Mouse (Mus musculus) testis, adult 2 months (tissue): ENCODE data around the gene 2310011J03Rik.

Experiments
- CTCF ChIP-seq: fragments of 200-500 bp; IDR thresholded peaks from 2 replicates; pipeline ENCODE4 v1.5.1; 2012; ENCODE audit warnings: low read depth, mild to moderate bottlenecking, inconsistent platforms, low read length, moderate library complexity; ENCODE audit not compliant: control insufficient read depth, insufficient read depth, insufficient replicate concordance
- POLR2A ChIP-seq: fragments of 200-500 bp; IDR thresholded peaks from 2 replicates; pipeline ENCODE4 v1.6.1; 2012; ENCODE audit warnings: low read depth, mild to moderate bottlenecking, inconsistent platforms, low read length, moderate library complexity; ENCODE audit not compliant: control insufficient read depth

DNA sequence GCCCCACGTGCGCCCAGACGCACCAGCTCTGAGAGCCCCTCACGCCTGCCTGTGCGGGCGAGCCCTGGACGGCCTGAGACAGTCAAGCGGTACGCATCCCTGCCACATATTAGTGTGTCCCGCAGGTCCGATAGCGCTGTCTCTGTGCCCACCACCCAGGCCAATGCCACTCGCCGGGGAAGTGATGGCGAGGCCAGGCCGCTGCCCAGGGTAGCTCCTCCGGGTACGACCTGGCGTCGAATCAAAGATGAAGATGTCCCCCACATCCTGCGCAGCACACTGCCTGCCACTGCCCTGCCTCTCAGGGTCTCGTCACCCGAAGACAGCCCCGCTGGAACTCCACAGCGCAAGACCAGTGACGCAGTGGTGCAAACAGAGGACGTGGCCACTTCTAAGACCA is 5.0 kb downstream of the 2310011J03Rik start:
- no peak; the same call in 1 of the 2 replicates for TF ChIP-seq POLR2A
- no peak for TF ChIP-seq CTCF
